Mouse (Mus musculus) activated CD4-positive, CD25-positive, alpha-beta regulatory T cell, adult 4 months (primary cell): ENCODE measurements around the gene Rimklb. TPM values are rescaled to one million over a fixed set of nuclear protein-coding genes. Genes with fewer than 3 reads are reported as not detected.

ENCODE experiments used
- ATAC-seq: one replicate; pipeline ENCODE4 v1.8.0; 2017
- polyA plus RNA-seq, 2 experiments: library from polyadenylated mRNA; unstranded; fragments of 100-300 nt; shearing (Covaris generic); gene quantifications; one replicate each; pipeline ENCODE4 v1.2.1; 2017

Rimklb gene
- polyA plus RNA-seq, 2 experiments from 2014 or later, result 0.32 to 0.42 TPM

- no peak for ATAC-seq
Measured at GRCm38 (mm10) chr6:122416347-122416746, 82.2 kb downstream of the Rimklb start.

- ATAC-seq, result no peak
Measured at GRCm38 (mm10) chr6:122411281-122411680, 87.3 kb downstream of the Rimklb start.

- ATAC-seq, result no peak
Measured at GRCm38 (mm10) chr6:122402240-122402639, 96.3 kb downstream of the Rimklb start.

GRCm38 (mm10) chr6:122400263-122400662 lies 98.3 kb downstream of the Rimklb start:
- ATAC-seq, result no peak

Other genes starting within 250 kb of the Rimklb start
- gene Klrg1, start 215.9 kb downstream of the Rimklb start, polyA plus RNA-seq, result 10 to 100 TPM; 32.4 to 41.6 TPM
- gene M6pr, start 190.0 kb downstream of the Rimklb start, polyA plus RNA-seq, result 100 to 1,000 TPM; 227 to 271 TPM
- gene Phc1, start 158.2 kb downstream of the Rimklb start, polyA plus RNA-seq, result 1 to 10 TPM; 4.9 to 7.7 TPM
- not detected for gene Mfap5, start 7.1 kb upstream of the Rimklb start, polyA plus RNA-seq
- gene Aicda, start 55.0 kb upstream of the Rimklb start, polyA plus RNA-seq, result 1 to 10 TPM; 2.0 to 4.3 TPM
- gene Apobec1, start 103.7 kb upstream of the Rimklb start, polyA plus RNA-seq, result 10 to 100 TPM; 24.5 to 28.7 TPM
- under 1 TPM; 0.20 to 0.37 TPM for gene Gdf3, start 111.3 kb upstream of the Rimklb start, polyA plus RNA-seq
- not detected for gene Dppa3, start 127.6 kb upstream of the Rimklb start, polyA plus RNA-seq
- under 1 TPM in 1 of 2 experiments, not detected in 1; 0.22 TPM for gene Nanog, start 208.7 kb upstream of the Rimklb start, polyA plus RNA-seq